Mouse (Mus musculus) hindbrain, embryonic 11.5 days (tissue): Measurements from ENCODE around the gene Rfpl4. TPM values are rescaled to one million over a fixed set of nuclear protein-coding genes. Genes with fewer than 3 reads are reported as not detected.
A peak's percentile ranks its signal among the peaks of the same experiment; 100 is the strongest.
"Not testable (repeated sequence)": the region's sequence is repeated elsewhere in the genome, so short reads cannot be mapped to it uniquely, and the experiment has no call there.

ENCODE experiments used
- ATAC-seq: fragments of 200-750 bp; cut with Nextera tagmentation; 2 replicates; pipeline ENCODE4 v1.8.0; 2017; ENCODE audit warnings: mild to moderate bottlenecking, moderate TSS enrichment, moderate library complexity; ENCODE audit not compliant: low FRiP score
- DNase-seq: peaks from one replicate; pipeline ENCODE4 v3.0.0-alpha.2; 2015; ENCODE audit warnings: low spot score
- H3K27ac ChIP-seq: fragments of 300-500 bp; sonication (generic); 2 replicates; pipeline ENCODE4 v1.5.1; 2014; ENCODE audit warnings: mild to moderate bottlenecking, low read depth, low read length
- H3K27me3 ChIP-seq: fragments of 300-500 bp; sonication (generic); 2 replicates; pipeline ENCODE4 v1.6.1; 2014; ENCODE audit warnings: mild to moderate bottlenecking, low read length, moderate library complexity, mixed read lengths; ENCODE audit not compliant: control insufficient read depth, insufficient read depth
- H3K36me3 ChIP-seq: fragments of 300-500 bp; sonication (generic); 2 replicates; pipeline ENCODE4 v1.6.1; 2014; ENCODE audit warnings: mild to moderate bottlenecking, low read length, moderate library complexity, mixed read lengths; ENCODE audit not compliant: control insufficient read depth, insufficient read depth
- H3K4me1 ChIP-seq: fragments of 300-500 bp; sonication (generic); replicated peaks from 2 replicates; pipeline ENCODE4 v1.6.1; 2014; ENCODE audit warnings: low read length, mixed read lengths; ENCODE audit not compliant: control insufficient read depth, insufficient read depth
- H3K4me2 ChIP-seq: fragments of 300-500 bp; sonication (generic); replicated peaks from 2 replicates; pipeline ENCODE4 v1.6.1; 2014; ENCODE audit warnings: mild to moderate bottlenecking, low read depth, low read length
- H3K4me3 ChIP-seq: fragments of 300-500 bp; sonication (generic); 2 replicates; pipeline ENCODE4 v1.5.1; 2014; ENCODE audit warnings: low read depth, low read length
- H3K9ac ChIP-seq: fragments of 300-500 bp; sonication (generic); 2 replicates; pipeline ENCODE4 v1.6.1; 2014; ENCODE audit warnings: low read depth, low read length
- H3K9me3 ChIP-seq: fragments of 300-500 bp; sonication (generic); 2 replicates; pipeline ENCODE4 v1.6.1; 2016; ENCODE audit warnings: low read length; ENCODE audit not compliant: control insufficient read depth
- WGBS: fragments of 180-500 bp; shearing (Covaris S2); extraction: QIAGEN DNeasy Blood & Tissue Kit; methylation state at CpG from one replicate; pipeline ENCODE4 v1.1.7; 2014; 5-methylcytosine and 5-hydroxymethylcytosine counted together
- polyA plus RNA-seq: library from polyadenylated mRNA; unstranded; fragments of >200 nt; fragmentation: Nextera tagmentation; extraction: Ambion mirVana; gene quantifications from 2 replicates; pipeline ENCODE4 v1.2.1, GENCODE M21; 2014

Rfpl4 gene
- not detected in 2 replicates for polyA plus RNA-seq

GRCm38 (mm10) chr7:5116850-5117249 is at the start of gene Rfpl4:
TSS of gene Rfpl4 (minus strand) at chr7:5116950.
- Histone ChIP-seq H3K27me3 (no peaks in the 10 kb centered on the region), H3K9me3 (no peaks in the 10 kb centered on the region), H3K27ac (no peak within 1 kb of the TSS), H3K36me3 (no peaks in the 10 kb centered on the region), H3K4me2 (no peak within 1 kb of the TSS), H3K4me3 (no peak within 1 kb of the TSS), H3K9ac (no peak within 1 kb of the TSS), H3K4me1 (no peaks in the 10 kb centered on the region)
- WGBS = 92% methylated on average over 3 of the region's 3 CpGs
- ATAC-seq (no peak), DNase-seq (no peak)

GRCm38 (mm10) chr7:5149570-5149969 is 32.8 kb upstream of the Rfpl4 start, which contains the start of gene Vmn1r55:
TSS of gene Vmn1r55 (minus strand) at chr7:5149670.
- H3K4me3 ChIP-seq, H3K9me3 ChIP-seq, H3K27me3 ChIP-seq, H3K4me2 ChIP-seq, H3K27ac ChIP-seq, DNase-seq, H3K9ac ChIP-seq, H3K36me3 ChIP-seq, H3K4me1 ChIP-seq, ATAC-seq: not testable (repeated sequence)

GRCm38 (mm10) chr7:5125549-5126406 is 9.0 kb upstream of the Rfpl4 start, which contains the start of gene Rasl2-9:
TSS of gene Rasl2-9 (minus strand) at chr7:5125950.
- H3K27me3 ChIP-seq = no peaks in the 10 kb centered on the region
- H3K36me3 ChIP-seq = no peaks in the 10 kb centered on the region
- no peak within 1 kb of the TSS for H3K27ac ChIP-seq
- DNase-seq = peak; percentile 85
- H3K4me2 ChIP-seq = peak within 1 kb of the TSS; percentile 49
- H3K9me3 ChIP-seq = no peaks in the 10 kb centered on the region
- 20% methylated on average over 42 of the region's 42 CpGs for WGBS
- peak within 1 kb of the TSS; percentile 10; the same call in 1 of the 2 replicates for H3K4me3 ChIP-seq
- H3K4me1 ChIP-seq = no peaks in the 10 kb centered on the region
- H3K9ac ChIP-seq = 0 out of 2 replicates have a peak within 1 kb of the TSS, but pooled peaks have one; percentile 45
- peak; percentile 85 for ATAC-seq

- Histone ChIP-seq H3K9me3 (no peaks in the 10 kb centered on the region), H3K9ac (no peak overlapping the region), H3K4me2 (no peak overlapping the region), H3K27me3 (no peaks in the 10 kb centered on the region), H3K4me3 (no peak overlapping the region), H3K27ac (no peak overlapping the region), H3K4me1 (no peaks in the 10 kb centered on the region), H3K36me3 (no peaks in the 10 kb centered on the region)
- 89% methylated on average over 8 of the region's 8 CpGs for WGBS
- DNase-seq (no peak), ATAC-seq (no peak)
These were observed 8.3 kb upstream of the Rfpl4 start for GRCm38 (mm10) chr7:5125078-5125477.

- H3K4me2 ChIP-seq = no peak overlapping the region
- DNase-seq (no peak), ATAC-seq (no peak)
- no peak overlapping the region for H3K9ac ChIP-seq
- 51% methylated on average over 3 of the region's 3 CpGs for WGBS
- no peaks in the 10 kb centered on the region for H3K27me3 ChIP-seq
- no peaks in the 10 kb centered on the region for H3K9me3 ChIP-seq
- H3K4me3 ChIP-seq = no peak overlapping the region
- no peak overlapping the region for H3K27ac ChIP-seq
- no peaks in the 10 kb centered on the region for H3K36me3 ChIP-seq
- no peaks in the 10 kb centered on the region for H3K4me1 ChIP-seq
These were observed 4.0 kb downstream of the Rfpl4 start for GRCm38 (mm10) chr7:5112701-5113100.

- H3K4me3 ChIP-seq = no peak overlapping the region
- no peak for ATAC-seq
- no peak for DNase-seq
- H3K27ac ChIP-seq = no peak overlapping the region
- H3K4me2 ChIP-seq = no peak overlapping the region
- H3K9ac ChIP-seq = no peak overlapping the region
- 86% methylated on average over 8 of the region's 8 CpGs for WGBS
- no peaks in the 10 kb centered on the region for H3K4me1 ChIP-seq
- no peaks in the 10 kb centered on the region for H3K27me3 ChIP-seq
- no peaks in the 10 kb centered on the region for H3K9me3 ChIP-seq
- no peaks in the 10 kb centered on the region for H3K36me3 ChIP-seq
These were observed 7.4 kb downstream of the Rfpl4 start for GRCm38 (mm10) chr7:5109301-5109700.

- Histone ChIP-seq H3K36me3 (no peaks in the 10 kb centered on the region), H3K4me2 (no peak overlapping the region), H3K27me3 (no peaks in the 10 kb centered on the region), H3K9me3 (no peaks in the 10 kb centered on the region), H3K4me3 (no peak overlapping the region), H3K9ac (no peak overlapping the region), H3K27ac (no peak overlapping the region), H3K4me1 (no peaks in the 10 kb centered on the region)
- 81% methylated on average over 4 of the region's 4 CpGs for WGBS
- no peak for ATAC-seq
- DNase-seq = no peak
These were observed 8.5 kb downstream of the Rfpl4 start for GRCm38 (mm10) chr7:5108272-5108671.

- no peak overlapping the region for H3K9ac ChIP-seq
- no peaks in the 10 kb centered on the region for H3K27me3 ChIP-seq
- no peak overlapping the region for H3K27ac ChIP-seq
- ATAC-seq (no peak), DNase-seq (no peak)
- peaks cover 5% of the 10 kb centered on the region; the same call in 1 of the 2 replicates for H3K36me3 ChIP-seq
- H3K4me3 ChIP-seq = no peak overlapping the region
- no peaks in the 10 kb centered on the region for H3K4me1 ChIP-seq
- H3K9me3 ChIP-seq = no peaks in the 10 kb centered on the region
- H3K4me2 ChIP-seq = no peak overlapping the region
- 90% methylated on average over 2 of the region's 2 CpGs for WGBS
These were observed 14.2 kb downstream of the Rfpl4 start for GRCm38 (mm10) chr7:5102564-5102963.
